Mouse (Mus musculus) cerebellum, adult 2 months (tissue): ENCODE results near the gene Rars.

Experiments
- CTCF ChIP-seq: fragments of 200-500 bp; IDR thresholded peaks from 2 replicates; pipeline ENCODE4 v1.5.1; 2011; ENCODE audit warnings: low read depth, mild to moderate bottlenecking, control low read depth, low read length, moderate library complexity, borderline replicate concordance; ENCODE audit not compliant: insufficient read depth
- POLR2A ChIP-seq: fragments of 200-500 bp; IDR thresholded peaks from 2 replicates; pipeline ENCODE4 v1.6.1; 2011; ENCODE audit warnings: low read length, control low read depth, borderline replicate concordance; ENCODE audit not compliant: insufficient read depth

- TF ChIP-seq CTCF (peak; percentile 83), POLR2A (peak; percentile 69; the same call in 1 of the 2 replicates)
Measured at GRCm38 (mm10) chr11:35834022-35834760, at the start of gene Rars.
